Mouse (Mus musculus) ES-E14 (cell line): Measurements from ENCODE around the gene Nudcd2. TPM values are rescaled to one million over a fixed set of nuclear protein-coding genes. Genes with fewer than 3 reads are reported as not detected.

Experiments
- DNase-seq: peaks from one replicate; pipeline ENCODE4 v3.0.0-alpha.2; 2013; ENCODE audit warnings: low read depth, low spot score
- H3K27ac ChIP-seq: 2 replicates; pipeline ENCODE4 v1.5.1; 2012; ENCODE audit warnings: low read depth, mild to moderate bottlenecking, low read length, moderate library complexity, mixed read lengths; ENCODE audit not compliant: poor library complexity, insufficient read depth, severe bottlenecking
- H3K36me3 ChIP-seq: 2 replicates; pipeline ENCODE4 v1.6.1; 2012; ENCODE audit warnings: mild to moderate bottlenecking, low read length, moderate library complexity, mixed read lengths; ENCODE audit not compliant: control insufficient read depth, poor library complexity, insufficient read depth, severe bottlenecking
- H3K4me1 ChIP-seq, 2 experiments: fragments of 150-350 bp in 1 of 2; sonication (generic) in 1 of 2; 2 replicates each; pipeline ENCODE4 v1.6.1; 2012; ENCODE audit warnings: low read length in 2 of 2, mild to moderate bottlenecking in 1 of 2, mixed read lengths in 1 of 2; ENCODE audit not compliant: control insufficient read depth in 2 of 2, insufficient read depth in 2 of 2, poor library complexity in 1 of 2
- H3K4me3 ChIP-seq, 2 experiments: fragments of 150-350 bp in 1 of 2; sonication (generic) in 1 of 2; 2 replicates each; pipeline ENCODE4 v1.5.1; 2012; ENCODE audit warnings: low read length in 2 of 2, low read depth in 1 of 2, mild to moderate bottlenecking in 1 of 2, mixed read lengths in 1 of 2; ENCODE audit not compliant: insufficient read depth in 1 of 2, poor library complexity in 1 of 2, severe bottlenecking in 1 of 2
- H3K9ac ChIP-seq: 2 replicates; pipeline ENCODE4 v1.6.1; 2012; ENCODE audit warnings: low read depth, mild to moderate bottlenecking, low read length, mixed read lengths; ENCODE audit not compliant: poor library complexity, insufficient read depth, severe bottlenecking
- H3K9me3 ChIP-seq: fragments of 150-350 bp; sonication (generic); 2 replicates; pipeline ENCODE4 v1.6.1; 2012; ENCODE audit warnings: low read depth, mild to moderate bottlenecking, low read length; ENCODE audit not compliant: control insufficient read depth, insufficient read depth
- CHD2 ChIP-seq: IDR thresholded peaks from 2 replicates; pipeline ENCODE4 v1.6.1; 2014; ENCODE audit warnings: mild to moderate bottlenecking, low read depth, low read length, inconsistent platforms
- HCFC1 ChIP-seq: IDR thresholded peaks from 2 replicates; pipeline ENCODE4 v1.6.1; 2012; ENCODE audit warnings: low read length, inconsistent platforms, borderline replicate concordance; ENCODE audit not compliant: insufficient read depth
- MAFK ChIP-seq: IDR thresholded peaks from 2 replicates; pipeline ENCODE4 v1.6.1; 2014; ENCODE audit warnings: mild to moderate bottlenecking, low read depth, low read length, inconsistent platforms; ENCODE audit not compliant: insufficient read depth
- ZC3H11A ChIP-seq: IDR thresholded peaks from 2 replicates; pipeline ENCODE4 v1.6.1; 2012; ENCODE audit warnings: low read depth, mild to moderate bottlenecking, inconsistent platforms, low read length, borderline replicate concordance
- ZNF384 ChIP-seq: IDR thresholded peaks from 2 replicates; pipeline ENCODE4 v1.6.1; 2012; ENCODE audit warnings: low read depth, low read length, inconsistent platforms
- in situ Hi-C, 2 experiments: fragments of 600-800 bp; cut with MboI; formaldehyde crosslinking; loops; one replicate each; pipeline ENCODE4 v1.15.1; 2025; ENCODE audit warnings: low sequenced_read_pairs in 2 of 2, inconsistent platforms in 1 of 2; ENCODE audit not compliant: unreplicated experiment in 2 of 2
- total RNA-seq: library from RNA; depleted of rRNA; stranded (reverse); fragments of 300-350 nt; gene quantifications from 2 replicates; pipeline ENCODE4 v1.2.3, GENCODE M21; 2012; rRNA removed

The Nudcd2 gene
- total RNA-seq, 1 experiment, result 133 TPM

DNA sequence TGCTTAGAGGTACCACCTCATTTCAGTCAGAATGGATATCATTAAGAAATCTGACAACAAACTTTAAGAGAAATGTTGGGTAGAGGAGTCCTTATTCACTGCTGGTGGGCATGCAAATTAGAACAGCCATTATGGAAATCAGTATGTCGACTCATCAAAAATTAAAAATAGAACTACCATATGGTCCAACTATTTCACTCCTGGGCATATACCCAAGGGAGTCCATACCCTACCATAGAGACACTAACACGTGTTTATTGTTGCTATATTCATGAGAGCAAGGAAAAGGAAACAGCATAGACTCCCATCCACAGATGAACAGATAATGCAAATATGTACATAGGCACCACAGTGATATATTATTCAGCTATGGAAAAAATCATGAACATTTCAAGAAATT is 48.4 kb downstream of the Nudcd2 start:
- no peak overlapping the region for H3K27ac ChIP-seq
- DNase-seq, result no peak
- no peak for TF ChIP-seq MAFK
- no peak for TF ChIP-seq ZC3H11A
- TF ChIP-seq HCFC1, result no peak
- TF ChIP-seq ZNF384, result no peak
- no peak for TF ChIP-seq CHD2
- H3K9me3 ChIP-seq, result no peaks in the 10 kb centered on the region
- no peak overlapping the region for H3K9ac ChIP-seq
- in situ Hi-C loops, result no loop called here
- H3K36me3 ChIP-seq, result no peaks in the 10 kb centered on the region
- H3K4me1 ChIP-seq, result no peaks in the 10 kb centered on the region
- no peak overlapping the region for H3K4me3 ChIP-seq

GRCm38 (mm10) chr11:40783346-40783745 is 49.9 kb downstream of the Nudcd2 start:
- no peak for TF ChIP-seq CHD2

GRCm38 (mm10) chr11:40784326-40784725 is 50.9 kb downstream of the Nudcd2 start:
- Histone ChIP-seq H3K27ac (no peak overlapping the region), H3K9me3 (no peaks in the 10 kb centered on the region), H3K4me3 (no peak overlapping the region), H3K36me3 (no peaks in the 10 kb centered on the region), H3K4me1 (no peaks in the 10 kb centered on the region), H3K9ac (no peak overlapping the region)
- in situ Hi-C loops, result no loop called here
- TF ChIP-seq MAFK (no peak), ZNF384 (no peak), HCFC1 (no peak), ZC3H11A (no peak), CHD2 (no peak)
- DNase-seq, result no peak

More at GRCm38 (mm10) chr11:40783346-40783745, 49.9 kb downstream of the Nudcd2 start:
- Histone ChIP-seq H3K4me1 (no peaks in the 10 kb centered on the region), H3K9ac (no peak overlapping the region), H3K9me3 (no peaks in the 10 kb centered on the region), H3K36me3 (no peaks in the 10 kb centered on the region), H3K4me3 (no peak overlapping the region), H3K27ac (no peak overlapping the region)
- no peak for DNase-seq
- in situ Hi-C loops, result no loop called here

DNA sequence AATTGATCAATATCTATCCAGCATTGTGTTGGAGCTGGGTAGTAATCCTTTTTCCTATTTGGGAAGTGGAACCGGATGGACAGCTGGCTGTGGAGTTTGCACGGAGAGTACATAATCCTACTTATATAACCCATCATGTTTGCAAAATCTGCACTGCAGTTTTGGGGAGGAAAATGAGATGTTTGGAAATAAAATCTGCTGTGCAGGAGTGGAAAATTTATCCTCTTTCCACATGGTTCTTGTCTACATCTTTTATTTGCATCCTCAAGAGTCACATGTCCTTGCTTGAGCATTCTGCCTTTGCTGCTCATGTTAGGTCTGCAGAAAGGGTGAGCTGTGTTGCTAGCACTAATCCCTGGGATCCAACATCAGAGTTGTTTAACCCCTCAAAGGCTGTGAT is 53.4 kb downstream of the Nudcd2 start:
- H3K36me3 ChIP-seq, result no peaks in the 10 kb centered on the region
- H3K27ac ChIP-seq, result no peak overlapping the region
- no peak overlapping the region for H3K9ac ChIP-seq
- H3K9me3 ChIP-seq, result no peaks in the 10 kb centered on the region
- no peaks in the 10 kb centered on the region for H3K4me1 ChIP-seq
- TF ChIP-seq MAFK, result no peak
- TF ChIP-seq ZC3H11A, result no peak
- no peak for TF ChIP-seq ZNF384
- no peak for TF ChIP-seq CHD2
- no peak for TF ChIP-seq HCFC1
- no peak overlapping the region for H3K4me3 ChIP-seq
- DNase-seq, result no peak
- in situ Hi-C loops, result no loop called here

Other genes starting within 250 kb of the Nudcd2 start
- 81.1 and 86.3 TPM in 2 replicates for gene Mat2b, start 38.5 kb upstream of the Nudcd2 start, total RNA-seq
- gene Hmmr, start 245 bp upstream of the Nudcd2 start, total RNA-seq, result 108 TPM in 2 replicates
- gene Ccng1, start 21.6 kb downstream of the Nudcd2 start, total RNA-seq, result 202 and 252 TPM in 2 replicates